9 mouse cellular contexts compared by ENCODE assay signal in genomic region chr11:59098339-59098738, GRCm38 (mm10). TPM values are rescaled to one million over a fixed set of nuclear protein-coding genes. Genes with fewer than 3 reads are reported as not detected.
DNase-seq lines count a peak whose midpoint lies in the region; ATAC-seq lines count a peak whose summit lies in the region.
"Had no signal": no experiment of that assay in that cellular context is flagged by ENCODE, and none has a peak within 500 bp of the region (broad histone marks: within the 10 kb centered on the region; RNA-seq: fewer than 3 reads in every experiment).

No protein-coding gene starts in this region.

- peak; percentile 37 to 78 for DNase-seq in adrenal gland, adult (ENCODE audit: inconsistent age in 2 of 2, low spot score in 1 of 2)
- DNase-seq in adrenal gland, adult 8-10 months: no peak
- peak; percentile 8 to 10 for DNase-seq in left cerebral cortex, postnatal 25 days (ENCODE audit: low spot score in 2 of 2)
- DNase-seq in left cerebral cortex, adult 8-10 months (ENCODE audit: low spot score in 2 of 2): no peak
- DNase-seq in adrenal gland, adult 18-20 months (ENCODE audit: low spot score in 2 of 2): peak; percentile 56 to 66
- peak; percentile 37 for DNase-seq in embryonic facial prominence, embryonic 10.5 days (ENCODE audit: low spot score)
- no peak for DNase-seq in gastrocnemius, postnatal 4 days (ENCODE audit: low spot score in 2 of 2)

- intact Hi-C loops in left cerebral cortex, postnatal 25 days (cut with DNase I): loop anchor here (2.0 to 5.0 kb wide), 2 partner anchors 84 to 199 kb away; partner anchors contain the start of gene Gjc2

- no peak overlapping the region for H3K4me3 ChIP-seq in embryonic facial prominence, embryonic 10.5 days
- H3K4me3 ChIP-seq: myocyte had no signal

- H3K36me3 ChIP-seq in embryonic facial prominence, embryonic 10.5 days (replicated peaks): no peaks in the 10 kb centered on the region

- ATAC-seq in megakaryocyte progenitor cell, adult 5-6 weeks (replicated peaks; ENCODE audit: poor library complexity): 0 out of 2 replicates have a peak, but pooled peaks have one; percentile 34

- peaks cover 3% of the 10 kb centered on the region; the same call in 1 of the 2 replicates for H3K9me3 ChIP-seq in embryonic facial prominence, embryonic 10.5 days

- no peaks in the 10 kb centered on the region for H3K27me3 ChIP-seq in embryonic facial prominence, embryonic 10.5 days (replicated peaks; ENCODE audit: low read depth, poor library complexity, severe bottlenecking)

- H3K4me1 ChIP-seq in embryonic facial prominence, embryonic 10.5 days: no peaks in the 10 kb centered on the region

- WGBS in embryonic facial prominence, embryonic 10.5 days: 28% methylated on average over 2 of the region's 2 CpGs

- no peak overlapping the region for H3K27ac ChIP-seq in embryonic facial prominence, embryonic 10.5 days (replicated peaks)

RNA-seq across cellular contexts. Expression of gene Obscn, which starts 37.9 kb away (rescaled TPM):
- 1 to 10 TPM; 1.5 to 2.2 (median 1.6) TPM for total RNA-seq in adrenal gland, adult 8-10 months (2022)
- total RNA-seq in left cerebral cortex, postnatal 25 days (2021): 1 to 10 TPM; 1.2 to 1.5 TPM
- total RNA-seq in left cerebral cortex, adult 8-10 months (2022): 1 to 10 TPM; 5.3 to 5.8 (median 5.7) TPM
- 1 to 10 TPM in 1 of 2 experiments, under 1 TPM in 1; 0.99 to 2.4 TPM for total RNA-seq in adrenal gland, adult 18-20 months (2021)
- 0.05 and 0.24 TPM in 2 replicates for polyA plus RNA-seq in embryonic facial prominence, embryonic 10.5 days (2016; fragmentation: Nextera tagmentation; extraction: Ambion mirVana)
- total RNA-seq in megakaryocyte progenitor cell, adult 5-6 weeks (2015): 0.07 TPM in 1 of 2 replicates, not detected in the other
- total RNA-seq in megakaryocyte progenitor cell, adult 5-6 weeks (2017): under 0.01 TPM in 1 of 2 replicates, not detected in the other
- 100 to 1,000 TPM; 462 to 554 TPM for total RNA-seq in gastrocnemius, postnatal 4 days (2021)

Comparison
In these comparisons a context has a peak if more than half of its experiments do, and no peak if none do; other contexts are left out.
1. DNase-seq: peak in adrenal gland, adult (2 of 2), left cerebral cortex, postnatal 25 days (2 of 2), adrenal gland, adult 18-20 months (2 of 2) and embryonic facial prominence, embryonic 10.5 days (single experiment); none in adrenal gland, adult 8-10 months (single experiment), left cerebral cortex, adult 8-10 months (0 of 2) and gastrocnemius, postnatal 4 days (0 of 2).
2. RNA of gene Obscn, which starts 37.9 kb away (total RNA-seq): 462 to 554 TPM in gastrocnemius, postnatal 4 days; 5.3 to 5.8 TPM in left cerebral cortex, adult 8-10 months, 0.99 to 2.4 TPM in adrenal gland, adult 18-20 months, 1.5 to 2.2 TPM in adrenal gland, adult 8-10 months, 1.2 to 1.5 TPM in left cerebral cortex, postnatal 25 days and under 0.01 to 0.07 TPM in megakaryocyte progenitor cell, adult 5-6 weeks; every median in the first group is over 10 times any median in the second.